Mouse (Mus musculus) urinary bladder, postnatal 14 days (tissue): ENCODE data around the gene Tns1.

Experiments used
- DNase-seq: peaks from one replicate; pipeline ENCODE4 v3.0.0; 2021; ENCODE audit warnings: low spot score

Tns1 gene

GRCm38 (mm10) chr1:73990024-73990423 lies 134.2 kb downstream of the Tns1 start:
- DNase-seq: no peak

- no peak for DNase-seq
These were observed 136.5 kb downstream of the Tns1 start for GRCm38 (mm10) chr1:73987705-73988201.

GRCm38 (mm10) chr1:73986268-73987045 lies 137.8 kb downstream of the Tns1 start:
- peak; percentile 56 for DNase-seq

GRCm38 (mm10) chr1:73985611-73986010 lies 138.6 kb downstream of the Tns1 start:
- no peak for DNase-seq

GRCm38 (mm10) chr1:73979214-73979613 lies 145.0 kb downstream of the Tns1 start:
- no peak for DNase-seq

- no peak for DNase-seq
These were observed 145.7 kb downstream of the Tns1 start for GRCm38 (mm10) chr1:73978576-73978975.

- DNase-seq: no peak
These were observed 150.3 kb downstream of the Tns1 start for GRCm38 (mm10) chr1:73973992-73974391.

- DNase-seq: no peak
These were observed 151.5 kb downstream of the Tns1 start for GRCm38 (mm10) chr1:73972726-73973125.

GRCm38 (mm10) chr1:73970161-73970730 lies 154.0 kb downstream of the Tns1 start:
- no peak for DNase-seq

- no peak for DNase-seq
These were observed 155.3 kb downstream of the Tns1 start for GRCm38 (mm10) chr1:73968712-73969511.

GRCm38 (mm10) chr1:73966411-73967238 lies 157.6 kb downstream of the Tns1 start:
- no peak for DNase-seq

- DNase-seq: no peak
These were observed 160.0 kb downstream of the Tns1 start for GRCm38 (mm10) chr1:73964151-73964743.

- DNase-seq: peak; percentile 74
These were observed 160.6 kb downstream of the Tns1 start for GRCm38 (mm10) chr1:73963626-73964025.

- peak; percentile 81 for DNase-seq
These were observed 161.4 kb downstream of the Tns1 start for GRCm38 (mm10) chr1:73962668-73963371.

- DNase-seq: no peak
These were observed 162.2 kb downstream of the Tns1 start for GRCm38 (mm10) chr1:73962049-73962448.

GRCm38 (mm10) chr1:73959758-73960157 lies 164.5 kb downstream of the Tns1 start:
- no peak for DNase-seq

- no peak for DNase-seq
These were observed 164.9 kb downstream of the Tns1 start for GRCm38 (mm10) chr1:73959344-73959743.

- DNase-seq: peak; percentile 74
These were observed 165.9 kb downstream of the Tns1 start for GRCm38 (mm10) chr1:73958210-73958983.

GRCm38 (mm10) chr1:73957428-73957827 lies 166.8 kb downstream of the Tns1 start:
- DNase-seq: no peak

GRCm38 (mm10) chr1:73956320-73956719 lies 167.9 kb downstream of the Tns1 start:
- DNase-seq: no peak
